8 mouse cellular contexts compared by ENCODE assay signal in the genomic region with DNA sequence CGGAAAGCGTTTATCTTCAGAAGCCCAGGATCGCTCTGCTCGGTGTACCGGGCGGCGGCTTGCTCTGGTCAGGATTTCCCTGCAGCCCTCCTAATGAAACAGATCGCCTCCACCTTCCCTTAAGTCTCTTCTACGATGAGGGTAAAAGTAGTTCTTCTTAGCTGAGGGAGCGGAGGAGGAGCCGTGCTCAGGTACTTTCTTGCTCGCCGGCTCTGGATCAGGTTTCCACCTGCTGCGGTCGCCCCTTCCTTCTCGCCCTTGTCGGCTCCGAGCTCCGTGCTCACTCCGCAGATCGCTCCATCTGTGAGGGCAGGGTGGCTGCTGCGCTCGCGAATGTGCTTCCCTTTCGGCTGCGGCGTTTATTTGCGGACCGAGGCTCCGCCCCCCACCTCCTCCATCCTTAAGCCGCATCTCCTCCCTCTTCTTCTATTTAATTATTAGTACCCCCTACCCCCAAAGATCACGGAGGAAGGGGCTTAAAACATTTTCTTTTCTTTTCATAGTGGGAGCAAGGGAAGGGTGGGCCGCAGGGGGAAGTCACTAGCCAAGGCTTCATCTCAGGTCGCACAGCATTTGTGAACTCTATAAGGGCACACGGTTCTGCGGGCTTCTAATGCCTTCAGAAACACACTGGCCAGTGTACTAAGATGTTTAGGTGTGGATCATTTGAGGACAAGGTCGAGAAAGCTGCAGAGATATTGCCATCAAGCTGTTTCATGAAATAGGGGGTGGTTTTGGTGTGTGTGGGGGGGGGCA. TPM values are rescaled to one million over a fixed set of nuclear protein-coding genes. Genes with fewer than 3 reads are reported as not detected.
DNase-seq lines count a peak whose midpoint lies in the region; TF ChIP-seq lines count a peak whose summit lies in the region.

A gene (minus strand): TSS at position 337 of the 756 bp plus-strand sequence.

- peak within 1 kb of the TSS; percentile 71 to 73 for H3K4me3 ChIP-seq in ES-E14 (ENCODE audit: insufficient read depth in 1 of 2, low read depth in 1 of 2, low read length in 2 of 2, poor library complexity in 1 of 2, severe bottlenecking in 1 of 2)
- peak within 1 kb of the TSS; percentile 61 for H3K4me3 ChIP-seq in hindbrain, embryonic 10.5 days

- peak within 1 kb of the TSS; percentile 53; the same call in 1 of the 2 replicates for H3K9ac ChIP-seq in ES-E14 (ENCODE audit: insufficient read depth, low read depth, low read length, poor library complexity, severe bottlenecking)

- H3K9me3 ChIP-seq in ES-E14 (ENCODE audit: control insufficient read depth, insufficient read depth, low read depth, low read length), result no peaks in the 10 kb centered on the region
- H3K9me3 ChIP-seq in hindbrain, embryonic 10.5 days, result no peaks in the 10 kb centered on the region

- DNase-seq in ES-E14 (ENCODE audit: low read depth, low spot score), result no peak
- DNase-seq in cerebellum, adult 8-10 months, result peak; percentile 83
- DNase-seq in frontal cortex, postnatal 10 days (ENCODE audit: low spot score in 2 of 2), result peak; percentile 41 to 71
- peak; percentile 67 for DNase-seq in hindbrain, embryonic 10.5 days (ENCODE audit: low spot score)
- peak; percentile 65 to 74 for DNase-seq in layer of hippocampus, postnatal 10 days (ENCODE audit: low spot score in 2 of 2)
- DNase-seq in lung, postnatal 14 days, result peak; percentile 54
- peak; percentile 53 for DNase-seq in retina, adult 2 months (ENCODE audit: low read depth, low spot score)
- DNase-seq in thymus, postnatal 4 days, result peak; percentile 75

- no peak within 1 kb of the TSS for H3K27ac ChIP-seq in ES-E14 (ENCODE audit: insufficient read depth, low read depth, low read length, poor library complexity, severe bottlenecking)
- peak within 1 kb of the TSS; percentile 16; the same call in 1 of the 2 replicates for H3K27ac ChIP-seq in hindbrain, embryonic 10.5 days

- no peaks in the 10 kb centered on the region for H3K36me3 ChIP-seq in ES-E14 (ENCODE audit: control insufficient read depth, insufficient read depth, low read length, poor library complexity, severe bottlenecking)
- no peaks in the 10 kb centered on the region for H3K36me3 ChIP-seq in hindbrain, embryonic 10.5 days

- WGBS in hindbrain, embryonic 10.5 days, result 2% methylated on average over 37 of the region's 37 CpGs

- H3K4me1 ChIP-seq in ES-E14 (ENCODE audit: control insufficient read depth in 2 of 2, insufficient read depth in 2 of 2, low read length in 2 of 2, poor library complexity in 1 of 2), result no peaks in the 10 kb centered on the region; a peak in 1 of 4 replicates
- H3K4me1 ChIP-seq in hindbrain, embryonic 10.5 days (replicated peaks), result peaks cover 13% of the 10 kb centered on the region; the same call in 1 of the 2 replicates

- peaks cover 46% of the 10 kb centered on the region for H3K27me3 ChIP-seq in hindbrain, embryonic 10.5 days (ENCODE audit: insufficient read depth, poor library complexity, severe bottlenecking)

- in situ Hi-C loops in ES-E14 (cut with MboI; ENCODE audit: low sequenced_read_pairs in 2 of 2, unreplicated experiment in 2 of 2), result loop anchor here (5.0 to 10.0 kb wide), 2 partner anchors 64 to 67 kb away; a partner anchor contains a TSS

TF ChIP-seq in ES-E14, 5 proteins besides CTCF, POLR2A, EP300 and RAD21:
- TF ChIP-seq ZNF384 (IDR thresholded peaks at IDR 0.05; ENCODE audit: low read depth, low read length), result no peak
- TF ChIP-seq CHD2 (IDR thresholded peaks at IDR 0.05; ENCODE audit: low read depth, low read length), result no peak
- no peak for TF ChIP-seq ZC3H11A (IDR thresholded peaks at IDR 0.05; ENCODE audit: borderline replicate concordance, low read depth, low read length)
- TF ChIP-seq MAFK (IDR thresholded peaks at IDR 0.05; ENCODE audit: insufficient read depth, low read depth, low read length), result no peak
- no peak for TF ChIP-seq HCFC1 (IDR thresholded peaks at IDR 0.05; ENCODE audit: borderline replicate concordance, insufficient read depth, low read length)

RNA-seq across cellular contexts. Expression of the gene that starts here (rescaled TPM):
- total RNA-seq in ES-E14 (2012; rRNA removed), result 0.36 and 0.48 TPM in 2 replicates
- 1.8 and 3.5 TPM in 2 replicates for polyA plus RNA-seq in hindbrain, embryonic 10.5 days (2016; fragmentation: Nextera tagmentation; extraction: Ambion mirVana)
- total RNA-seq in layer of hippocampus, postnatal 10 days (2021), result 10 to 100 TPM; 63.7 to 66.3 TPM

Comparison
In these comparisons a context has a peak if more than half of its experiments do, and no peak if none do; other contexts are left out.
1. RNA of the gene that starts here (total RNA-seq): 63.7 to 66.3 TPM in layer of hippocampus, postnatal 10 days; 0.36 to 0.48 TPM in ES-E14; every median in the first group is over 10 times any median in the second.